Mouse (Mus musculus): ENCODE measurements at regions not wholly inside any gene's neighbourhood (a gene's known extent, or its start where the extent isn't known, plus 50 kb on each side); places are given as distances from the start of the nearest gene placed in this dataset.
A peak's percentile ranks its signal among the peaks of the same experiment; 100 is the strongest.

GRCm38 (mm10) chr6:104916787-104917186 is 424.2 kb downstream of the Cntn6 start:
- no peak for DNase-seq (ENCODE audit: low spot score)

DNA sequence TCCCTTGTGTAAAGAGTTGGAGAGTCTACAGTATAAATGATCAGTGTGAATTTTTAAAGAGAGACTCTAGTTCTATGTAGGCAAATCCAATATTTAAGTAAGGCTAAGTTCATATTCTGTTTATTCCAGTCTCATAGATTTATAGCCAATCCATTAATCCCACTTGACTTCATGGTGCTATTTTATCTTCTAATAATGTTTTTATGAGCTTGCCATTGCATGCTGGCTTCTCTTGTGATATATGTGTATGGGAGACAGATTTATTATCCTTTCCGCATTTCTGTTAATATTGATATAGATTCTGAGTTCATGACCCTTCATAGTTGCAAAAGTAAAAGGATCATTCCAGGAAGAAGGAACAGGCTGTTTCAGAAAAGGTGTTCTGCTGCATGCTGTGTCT is 430.0 kb downstream of the Cntn6 start:
- no peak for DNase-seq (ENCODE audit: low spot score)

- no peak for DNase-seq (ENCODE audit: low spot score)
These were observed 433.5 kb downstream of the Cntn6 start for GRCm38 (mm10) chr6:104926088-104926487.

- DNase-seq (ENCODE audit: low spot score) = no peak
These were observed 437.7 kb downstream of the Cntn6 start for GRCm38 (mm10) chr6:104930284-104930683.

DNA sequence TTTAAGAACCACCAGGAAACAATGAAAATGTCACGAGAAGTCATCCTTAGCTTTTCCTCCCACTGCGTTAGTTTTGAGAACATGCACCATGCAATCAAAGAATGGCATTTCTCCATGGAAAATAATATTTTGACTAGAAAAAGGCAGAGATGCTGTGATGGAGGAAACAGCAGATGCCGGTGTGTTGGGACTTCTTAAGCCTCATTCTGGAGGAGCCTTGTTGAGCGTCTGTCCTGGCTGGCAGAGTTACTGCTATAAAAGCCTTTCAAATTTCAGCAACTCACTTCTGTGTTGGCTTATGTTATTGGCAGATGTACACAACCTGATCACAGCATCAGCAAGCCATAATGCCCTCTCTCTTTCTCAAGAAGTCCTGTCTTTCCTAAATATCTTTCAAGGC is 439.6 kb downstream of the Cntn6 start:
- DNase-seq (ENCODE audit: low spot score) = no peak

- no peak for DNase-seq (ENCODE audit: low spot score)
These were observed 446.5 kb downstream of the Cntn6 start for GRCm38 (mm10) chr6:104939134-104939533.

- DNase-seq (ENCODE audit: low spot score) = no peak
These were observed 481.9 kb downstream of the Cntn6 start for GRCm38 (mm10) chr6:104974517-104974916.

GRCm38 (mm10) chr6:104984144-104984543 is 491.6 kb downstream of the Cntn6 start:
- DNase-seq (ENCODE audit: low spot score) = no peak

GRCm38 (mm10) chr6:104989863-104990262 is 497.3 kb downstream of the Cntn6 start:
- no peak for DNase-seq (ENCODE audit: low spot score)

- no peak for DNase-seq (ENCODE audit: low spot score)
These were observed 497.8 kb downstream of the Cntn6 start for GRCm38 (mm10) chr6:104990366-104990765.

DNA sequence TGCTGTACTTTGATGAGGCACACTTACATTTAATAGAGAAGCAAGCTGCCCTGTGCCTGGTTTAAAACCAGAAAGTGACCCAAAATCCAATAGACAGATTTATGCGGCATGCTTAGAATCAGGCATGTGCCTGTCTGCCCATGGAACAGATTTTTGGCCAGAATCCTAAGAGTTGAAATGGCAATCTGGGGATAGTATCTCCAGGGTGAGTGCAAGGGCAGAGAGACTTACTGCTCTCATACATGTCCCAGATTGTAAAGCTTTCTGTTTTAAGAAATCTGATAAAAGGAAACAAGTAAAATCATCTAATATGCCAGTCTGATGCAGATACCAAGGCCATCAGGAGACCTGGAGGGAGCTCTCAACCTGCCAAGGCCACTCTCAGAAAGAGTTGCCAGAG is 507.0 kb downstream of the Cntn6 start:
- DNase-seq (ENCODE audit: low spot score) = no peak

GRCm38 (mm10) chr6:105020672-105021071 is 528.1 kb downstream of the Cntn6 start:
- DNase-seq (ENCODE audit: low spot score) = no peak

DNA sequence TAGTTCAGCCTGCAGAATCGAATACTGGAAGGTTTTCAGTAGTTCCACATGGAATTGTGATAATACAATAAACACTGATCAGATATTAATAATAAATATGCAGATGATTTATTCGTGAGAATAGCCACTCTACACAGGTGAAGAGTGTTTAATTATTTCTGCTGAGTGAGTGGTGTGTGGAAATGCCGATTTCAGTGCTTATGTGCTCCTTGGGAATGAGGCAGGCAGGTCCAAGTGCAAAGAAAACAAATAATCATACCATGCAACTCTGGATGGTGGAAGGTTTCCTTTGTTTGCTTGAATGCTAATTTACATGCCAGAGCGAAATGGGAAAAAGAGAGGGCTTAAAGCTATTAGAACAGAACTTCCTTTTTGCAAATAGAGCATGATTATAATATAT is 528.6 kb downstream of the Cntn6 start:
- DNase-seq (ENCODE audit: low spot score) = no peak

DNA sequence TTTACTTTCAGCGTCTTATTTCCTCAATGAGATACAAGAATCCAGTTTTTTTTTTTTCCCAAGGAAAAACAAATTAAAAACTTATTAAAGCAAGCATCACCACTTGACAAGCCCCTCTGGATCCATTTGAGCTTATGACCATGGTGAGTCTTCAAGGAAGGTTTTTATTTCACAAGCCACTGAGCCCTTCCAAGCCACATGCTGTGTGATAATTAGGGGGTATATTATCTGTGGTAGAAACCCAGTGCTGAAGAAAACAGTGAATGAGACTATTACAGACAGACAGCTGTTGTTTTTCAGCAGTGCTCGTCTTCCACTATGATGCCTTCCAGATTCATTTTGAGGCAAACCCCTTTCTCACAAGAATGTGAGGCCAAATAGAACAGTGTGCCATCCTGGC is 573.6 kb downstream of the Cntn6 start:
- DNase-seq (ENCODE audit: low spot score) = no peak

DNA sequence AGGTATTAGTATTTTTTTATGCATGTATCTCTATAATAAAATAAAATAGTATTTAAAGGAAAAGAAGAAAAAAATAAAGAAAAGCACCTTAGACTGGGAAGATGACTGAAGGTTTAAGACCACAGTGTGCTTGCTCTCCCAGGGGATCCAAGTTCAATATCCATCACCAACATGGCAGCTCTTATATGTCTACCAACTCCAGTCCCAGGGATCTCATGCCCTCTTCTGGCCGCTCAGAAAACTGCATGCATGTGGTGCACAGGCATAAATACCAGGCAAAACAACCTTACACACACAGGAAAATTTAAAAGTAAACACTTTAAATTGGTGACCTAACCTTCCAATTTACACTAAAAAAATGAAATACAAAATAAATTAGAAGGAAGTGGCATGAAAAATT is 586.6 kb upstream of the Cntn4 start:
- peak; percentile 41 for DNase-seq (ENCODE audit: low spot score)

Data from embryo, embryonic 10 days (tissue).